13 mouse cellular contexts compared by ENCODE assay signal in genomic region chr2:181662620-181663297, GRCm38 (mm10). TPM values are rescaled to one million over a fixed set of nuclear protein-coding genes. Genes with fewer than 3 reads are reported as not detected.
A peak's percentile ranks its signal among the peaks of the same experiment; 100 is the strongest.
DNase-seq lines count a peak whose midpoint lies in the region; ATAC-seq and TF ChIP-seq lines count a peak whose summit lies in the region.
"Had no signal": no experiment of that assay in that cellular context is flagged by ENCODE, and none has a peak within 500 bp of the region (broad histone marks: within the 10 kb centered on the region; RNA-seq: fewer than 3 reads in every experiment).

No protein-coding gene starts in this region.

- H3K36me3 ChIP-seq in heart, embryonic 12.5 days = 0 out of 2 replicates have a peak, but pooled peaks cover 2% of the 10 kb centered on the region
- no peaks in the 10 kb centered on the region for H3K36me3 ChIP-seq in kidney, embryonic 15.5 days
- H3K36me3 ChIP-seq in lung, postnatal 0 days (ENCODE audit: insufficient read depth, low read length) = no peaks in the 10 kb centered on the region

- H3K27me3 ChIP-seq in heart, embryonic 12.5 days (replicated peaks) = peaks cover 2% of the 10 kb centered on the region
- H3K27me3 ChIP-seq in kidney, embryonic 15.5 days = peaks cover 2% of the 10 kb centered on the region
- no peaks in the 10 kb centered on the region for H3K27me3 ChIP-seq in lung, postnatal 0 days (replicated peaks; ENCODE audit: insufficient read depth, low read length)

- H3K4me2 ChIP-seq in heart, embryonic 12.5 days = no peak overlapping the region
- no peak overlapping the region for H3K4me2 ChIP-seq in kidney, embryonic 15.5 days
- H3K4me2 ChIP-seq in lung, postnatal 0 days (replicated peaks; ENCODE audit: low read depth, low read length) = no peak overlapping the region

- peaks cover 32% of the 10 kb centered on the region for H3K4me1 ChIP-seq in heart, embryonic 12.5 days (replicated peaks)
- H3K4me1 ChIP-seq in kidney, embryonic 15.5 days = peaks cover 16% of the 10 kb centered on the region
- H3K4me1 ChIP-seq in lung, postnatal 0 days (ENCODE audit: insufficient read depth, low read depth, low read length) = no peaks in the 10 kb centered on the region; the same call in 1 of the 2 replicates

- peak overlapping the region; percentile 67 for H3K27ac ChIP-seq in heart, embryonic 12.5 days (ENCODE audit: poor library complexity, severe bottlenecking)
- H3K27ac ChIP-seq in kidney, embryonic 15.5 days = peak overlapping the region; percentile 81
- H3K27ac ChIP-seq in lung, postnatal 0 days (ENCODE audit: low read length) = peak overlapping the region; percentile 82

- peak; percentile 46 for ATAC-seq in heart, embryonic 12.5 days (ENCODE audit: insufficient number of reproducible peaks, low FRiP score)
- peak; percentile 13; the same call in 1 of the 2 replicates for ATAC-seq in kidney, embryonic 15.5 days (replicated peaks; ENCODE audit: low FRiP score)
- ATAC-seq in lung, postnatal 0 days = peak; percentile 29

- 80% methylated on average over 3 of the region's 3 CpGs for WGBS in heart, embryonic 12.5 days
- 90% methylated on average over 3 of the region's 3 CpGs for WGBS in kidney, embryonic 15.5 days
- WGBS in lung, postnatal 0 days = 64% methylated on average over 3 of the region's 3 CpGs

- H3K9ac ChIP-seq in heart, embryonic 12.5 days = no peak overlapping the region; the same call in 1 of the 2 replicates
- H3K9ac ChIP-seq in kidney, embryonic 15.5 days = no peak overlapping the region
- no peak overlapping the region for H3K9ac ChIP-seq in lung, postnatal 0 days (replicated peaks; ENCODE audit: low read depth)

- TF ChIP-seq CTCF in lung, postnatal 0 days (IDR thresholded peaks at IDR 0.05) = no peak

- TF ChIP-seq EP300 in lung, postnatal 0 days (IDR thresholded peaks at IDR 0.05) = no peak

- H3K9me3 ChIP-seq in heart, embryonic 12.5 days (replicated peaks) = no peaks in the 10 kb centered on the region; the same call in 1 of the 2 replicates
- H3K9me3 ChIP-seq in kidney, embryonic 15.5 days (replicated peaks) = no peaks in the 10 kb centered on the region
- H3K9me3 ChIP-seq in lung, postnatal 0 days (ENCODE audit: low read length) = no peaks in the 10 kb centered on the region

- H3K4me3 ChIP-seq in heart, embryonic 12.5 days = no peak overlapping the region
- H3K4me3 ChIP-seq in kidney, embryonic 15.5 days (replicated peaks) = no peak overlapping the region
- no peak overlapping the region for H3K4me3 ChIP-seq in lung, postnatal 0 days (ENCODE audit: low read depth, low read length)

- peak; percentile 64 for DNase-seq in kidney, adult 9 months
- no peak for DNase-seq in kidney, adult 11 months
- no peak for DNase-seq in lung, postnatal 0 days (ENCODE audit: low spot score)
- DNase-seq in ovary, postnatal 36 days (ENCODE audit: low spot score) = no peak
- DNase-seq in layer of hippocampus, adult 9-11 months = no peak
- DNase-seq in layer of hippocampus, postnatal 25 days (ENCODE audit: extremely low spot score in 1 of 2, low spot score in 1 of 2) = no peak
- DNase-seq: left cerebral cortex, postnatal 4 days had no signal

RNA-seq across cellular contexts. Expression of gene Gm29797, which starts 5.9 kb away (rescaled TPM):
- not detected in 2 replicates for polyA plus RNA-seq in heart, embryonic 12.5 days (2016; fragmentation: Nextera tagmentation; extraction: Ambion mirVana)
- polyA plus RNA-seq in kidney, embryonic 15.5 days (2015; fragmentation: Nextera tagmentation; extraction: Ambion mirVana) = 0.21 TPM in 1 of 2 replicates, not detected in the other
- not detected in 2 replicates for polyA plus RNA-seq in lung, postnatal 0 days (2015; fragmentation: Nextera tagmentation; extraction: Ambion mirVana)
- total RNA-seq in layer of hippocampus, postnatal 25 days (2021) = 1 to 10 TPM in 1 of 2 experiments, under 1 TPM in 1; 0.49 to 1.0 TPM
- total RNA-seq: gastrocnemius, adult 8-10 months had no signal

RNA-seq across cellular contexts. Expression of gene Sox18, which starts 8.7 kb away (rescaled TPM):
- polyA plus RNA-seq in heart, embryonic 12.5 days (2016; fragmentation: Nextera tagmentation; extraction: Ambion mirVana) = 24.7 and 26.3 TPM in 2 replicates
- polyA plus RNA-seq in kidney, embryonic 15.5 days (2015; fragmentation: Nextera tagmentation; extraction: Ambion mirVana) = 48.1 and 49.9 TPM in 2 replicates
- 134 and 161 TPM in 2 replicates for polyA plus RNA-seq in lung, postnatal 0 days (2015; fragmentation: Nextera tagmentation; extraction: Ambion mirVana)
- total RNA-seq in layer of hippocampus, postnatal 25 days (2021) = 10 to 100 TPM; 10.6 to 14.8 TPM

RNA-seq across cellular contexts. Expression of gene Tcea2, which starts 17.4 kb away (rescaled TPM):
- 13.1 and 15.4 TPM in 2 replicates for polyA plus RNA-seq in heart, embryonic 12.5 days (2016; fragmentation: Nextera tagmentation; extraction: Ambion mirVana)
- polyA plus RNA-seq in kidney, embryonic 15.5 days (2015; fragmentation: Nextera tagmentation; extraction: Ambion mirVana) = 25.6 and 25.9 TPM in 2 replicates
- polyA plus RNA-seq in lung, postnatal 0 days (2015; fragmentation: Nextera tagmentation; extraction: Ambion mirVana) = 14.1 and 15.3 TPM in 2 replicates
- 10 to 100 TPM; 53.7 to 65.7 TPM for total RNA-seq in layer of hippocampus, postnatal 25 days (2021)

RNA-seq across cellular contexts. Expression of gene Rgs19, which starts 31.0 kb away (rescaled TPM):
- 43.5 and 45.4 TPM in 2 replicates for polyA plus RNA-seq in heart, embryonic 12.5 days (2016; fragmentation: Nextera tagmentation; extraction: Ambion mirVana)
- polyA plus RNA-seq in kidney, embryonic 15.5 days (2015; fragmentation: Nextera tagmentation; extraction: Ambion mirVana) = 56.6 and 61.7 TPM in 2 replicates
- 32.7 and 33.3 TPM in 2 replicates for polyA plus RNA-seq in lung, postnatal 0 days (2015; fragmentation: Nextera tagmentation; extraction: Ambion mirVana)
- total RNA-seq in layer of hippocampus, postnatal 25 days (2021) = 10 to 100 TPM; 32.2 to 39.5 TPM

RNA-seq across cellular contexts. Expression of gene Lkaaear1, which starts 35.5 kb away (rescaled TPM):
- not detected in 2 replicates for polyA plus RNA-seq in heart, embryonic 12.5 days (2016; fragmentation: Nextera tagmentation; extraction: Ambion mirVana)
- polyA plus RNA-seq in kidney, embryonic 15.5 days (2015; fragmentation: Nextera tagmentation; extraction: Ambion mirVana) = 0.22 TPM in 1 of 2 replicates, not detected in the other
- polyA plus RNA-seq in lung, postnatal 0 days (2015; fragmentation: Nextera tagmentation; extraction: Ambion mirVana) = not detected in 2 replicates
- total RNA-seq in layer of hippocampus, postnatal 25 days (2021) = not detected
- total RNA-seq: ES-E14; gastrocnemius, adult 8-10 months; left cerebral cortex, postnatal 4 days had no signal
- polyA plus RNA-seq: small intestine, adult 2 months; urinary bladder, adult 2 months had no signal
